Mouse (Mus musculus): ENCODE data around the gene Asic1. TPM values are rescaled to one million over a fixed set of nuclear protein-coding genes. Genes with fewer than 3 reads are reported as not detected.
"Not testable (repeated sequence)": the region's sequence is repeated elsewhere in the genome, so short reads cannot be mapped to it uniquely, and the experiment has no call there.

Asic1 gene
- total and polyA plus RNA-seq, 2 experiments = 0.16 TPM; not detected in 1

- Histone ChIP-seq H3K27ac (replicated peaks; ENCODE audit: insufficient read depth, low read depth, low read length) (no peak overlapping the region), H3K4me1 (ENCODE audit: control insufficient read depth, insufficient read depth, low read length) (peaks cover 6% of the 10 kb centered on the region; the same call in 1 of the 2 replicates), H3K4me3 (ENCODE audit: insufficient read depth, low read depth, low read length) (no peak overlapping the region), H3K27me3 (ENCODE audit: control insufficient read depth, insufficient read depth, low read length) (no peaks in the 10 kb centered on the region), H3K79me2 (ENCODE audit: control insufficient read depth, insufficient read depth, low read length) (0 out of 2 replicates have a peak, but pooled peaks cover 3% of the 10 kb centered on the region), H3K36me3 (ENCODE audit: control insufficient read depth, insufficient read depth, low read length) (no peaks in the 10 kb centered on the region), H3K9ac (ENCODE audit: low read depth, low read length) (no peak overlapping the region)
- no peak for TF ChIP-seq CTCF (IDR thresholded peaks at IDR 0.05; ENCODE audit: low read depth, low read length)
- no peak for TF ChIP-seq POLR2A (IDR thresholded peaks at IDR 0.05; ENCODE audit: extremely low read depth, insufficient read depth, low read length)
- WGBS = 66% methylated on average over 18 of the region's 18 CpGs
- no peak for DNase-seq (ENCODE audit: extremely low read depth, low read depth, low spot score)
Observed at GRCm38 (mm10) chr15:99700219-99701106, 30.3 kb downstream of the Asic1 start.

GRCm38 (mm10) chr15:99701640-99701998, 31.5 kb downstream of the Asic1 start:
- not testable (repeated sequence) for H3K79me2 ChIP-seq (ENCODE audit: control insufficient read depth, insufficient read depth, low read length); H3K36me3 ChIP-seq (ENCODE audit: control insufficient read depth, insufficient read depth, low read length); DNase-seq (ENCODE audit: extremely low read depth, low read depth, low spot score); H3K9ac ChIP-seq (ENCODE audit: low read depth, low read length); H3K4me1 ChIP-seq (ENCODE audit: control insufficient read depth, insufficient read depth, low read length); H3K27me3 ChIP-seq (ENCODE audit: control insufficient read depth, insufficient read depth, low read length); H3K27ac ChIP-seq (replicated peaks; ENCODE audit: insufficient read depth, low read depth, low read length)
- peak overlapping the region; percentile 67 for H3K4me3 ChIP-seq (ENCODE audit: insufficient read depth, low read depth, low read length)
- WGBS = 37% methylated on average over 16 of the region's 16 CpGs

- 0 out of 2 replicates have a peak, but pooled peaks cover 3% of the 10 kb centered on the region for H3K79me2 ChIP-seq (ENCODE audit: control insufficient read depth, insufficient read depth, low read length)
- H3K4me1 ChIP-seq (ENCODE audit: control insufficient read depth, insufficient read depth, low read length) = peaks cover 6% of the 10 kb centered on the region; the same call in 1 of the 2 replicates
- H3K27me3 ChIP-seq (ENCODE audit: control insufficient read depth, insufficient read depth, low read length) = no peaks in the 10 kb centered on the region
- 2% methylated on average over 71 of the region's 71 CpGs for WGBS
- peaks cover under 1% of the 10 kb centered on the region; the same call in 1 of the 2 replicates for H3K36me3 ChIP-seq (ENCODE audit: control insufficient read depth, insufficient read depth, low read length)
- peak within 1 kb of the TSS; percentile 67 for H3K4me3 ChIP-seq (ENCODE audit: insufficient read depth, low read depth, low read length)
- TF ChIP-seq POLR2A (IDR thresholded peaks at IDR 0.05; ENCODE audit: extremely low read depth, insufficient read depth, low read length) (0 out of 2 replicates have a peak, but pooled peaks have one; percentile 14), CTCF (IDR thresholded peaks at IDR 0.05; ENCODE audit: low read depth, low read length) (peak; percentile 88)
- H3K9ac ChIP-seq (ENCODE audit: low read depth, low read length) = peak within 1 kb of the TSS; percentile 92
- peak within 1 kb of the TSS; percentile 70 for H3K27ac ChIP-seq (replicated peaks; ENCODE audit: insufficient read depth, low read depth, low read length)
- peak; percentile 72 for DNase-seq (ENCODE audit: extremely low read depth, low read depth, low spot score)
Observed at GRCm38 (mm10) chr15:99701999-99702900, 32.1 kb downstream of the Asic1 start, which contains the start of gene Smarcd1. Gene Smarcd1, plus strand, starts transcription at chr15:99702129.

GRCm38 (mm10) chr15:99703104-99703503, 32.9 kb downstream of the Asic1 start:
- TF ChIP-seq POLR2A (IDR thresholded peaks at IDR 0.05; ENCODE audit: extremely low read depth, insufficient read depth, low read length) (no peak), CTCF (IDR thresholded peaks at IDR 0.05; ENCODE audit: low read depth, low read length) (no peak)
- no peaks in the 10 kb centered on the region for H3K27me3 ChIP-seq (ENCODE audit: control insufficient read depth, insufficient read depth, low read length)
- no peak overlapping the region for H3K9ac ChIP-seq (ENCODE audit: low read depth, low read length)
- 0 out of 2 replicates have a peak, but pooled peaks cover 3% of the 10 kb centered on the region for H3K79me2 ChIP-seq (ENCODE audit: control insufficient read depth, insufficient read depth, low read length)
- peaks cover 6% of the 10 kb centered on the region; the same call in 1 of the 2 replicates for H3K4me1 ChIP-seq (ENCODE audit: control insufficient read depth, insufficient read depth, low read length)
- peaks cover 4% of the 10 kb centered on the region; the same call in 1 of the 2 replicates for H3K36me3 ChIP-seq (ENCODE audit: control insufficient read depth, insufficient read depth, low read length)
- no peak for DNase-seq (ENCODE audit: extremely low read depth, low read depth, low spot score)
- no peak overlapping the region for H3K27ac ChIP-seq (replicated peaks; ENCODE audit: insufficient read depth, low read depth, low read length)
- WGBS = 90% methylated on average over 9 of the region's 9 CpGs
- no peak overlapping the region for H3K4me3 ChIP-seq (ENCODE audit: insufficient read depth, low read depth, low read length)

GRCm38 (mm10) chr15:99703676-99704040, 33.5 kb downstream of the Asic1 start:
- WGBS = 86% methylated on average over 5 of the region's 5 CpGs
- H3K4me1 ChIP-seq (ENCODE audit: control insufficient read depth, insufficient read depth, low read length) = peaks cover 6% of the 10 kb centered on the region; the same call in 1 of the 2 replicates
- no peak overlapping the region for H3K4me3 ChIP-seq (ENCODE audit: insufficient read depth, low read depth, low read length)
- 0 out of 2 replicates have a peak, but pooled peaks cover 3% of the 10 kb centered on the region for H3K79me2 ChIP-seq (ENCODE audit: control insufficient read depth, insufficient read depth, low read length)
- TF ChIP-seq POLR2A (IDR thresholded peaks at IDR 0.05; ENCODE audit: extremely low read depth, insufficient read depth, low read length) = no peak
- no peak for TF ChIP-seq CTCF (IDR thresholded peaks at IDR 0.05; ENCODE audit: low read depth, low read length)
- peaks cover 4% of the 10 kb centered on the region; the same call in 1 of the 2 replicates for H3K36me3 ChIP-seq (ENCODE audit: control insufficient read depth, insufficient read depth, low read length)
- no peak overlapping the region for H3K27ac ChIP-seq (replicated peaks; ENCODE audit: insufficient read depth, low read depth, low read length)
- no peak overlapping the region for H3K9ac ChIP-seq (ENCODE audit: low read depth, low read length)
- no peak for DNase-seq (ENCODE audit: extremely low read depth, low read depth, low spot score)
- H3K27me3 ChIP-seq (ENCODE audit: control insufficient read depth, insufficient read depth, low read length) = no peaks in the 10 kb centered on the region

All from liver, adult 2 months (tissue).